Mouse (Mus musculus): ENCODE results near the gene Derl3. TPM values are rescaled to one million over a fixed set of nuclear protein-coding genes. Genes with fewer than 3 reads are reported as not detected.

Derl3 gene
- polyA plus RNA-seq, 1 experiment from 2014 or later: 2.1 TPM

DNA sequence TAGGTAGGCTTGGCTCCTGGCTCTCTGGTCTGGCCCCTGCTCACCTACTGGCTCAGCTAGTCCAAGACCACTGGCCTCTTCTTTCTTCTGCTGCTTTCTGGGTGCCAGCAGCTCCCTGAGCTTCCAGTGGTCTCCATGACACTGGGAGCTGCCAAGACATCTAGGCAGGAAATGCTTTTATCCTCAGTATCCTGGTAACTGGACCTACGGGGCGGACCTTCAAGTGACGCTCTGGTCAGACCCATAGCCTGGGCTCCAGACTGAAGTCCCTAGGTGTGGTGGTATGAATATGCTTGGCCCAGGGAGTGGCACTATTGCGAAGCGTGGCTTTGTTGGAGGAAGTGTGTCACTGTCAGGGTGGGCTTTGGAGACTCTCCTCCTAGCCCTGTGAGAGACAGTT is 47.3 kb downstream of the Derl3 start, which contains the start of gene Gm867:
Gene Gm867, minus strand, starts transcription at position 153 of the 400 bp plus-strand sequence.
- H3K4me3 ChIP-seq: no peak within 1 kb of the TSS
- H3K4me2 ChIP-seq: no peak within 1 kb of the TSS
- H3K9me3 ChIP-seq: no peaks in the 10 kb centered on the region
- no peaks in the 10 kb centered on the region for H3K36me3 ChIP-seq (replicated peaks)
- no peak for ATAC-seq (replicated peaks)
- WGBS: 83% methylated on average over 5 of the region's 5 CpGs
- H3K27ac ChIP-seq: no peak within 1 kb of the TSS
- H3K4me1 ChIP-seq: peaks cover 12% of the 10 kb centered on the region
- no peak within 1 kb of the TSS for H3K9ac ChIP-seq
- no peaks in the 10 kb centered on the region for H3K27me3 ChIP-seq (replicated peaks)

GRCm38 (mm10) chr10:75941042-75941824 is 48.0 kb downstream of the Derl3 start:
- no peaks in the 10 kb centered on the region for H3K9me3 ChIP-seq
- H3K4me2 ChIP-seq: no peak overlapping the region
- H3K9ac ChIP-seq: no peak overlapping the region
- peaks cover 5% of the 10 kb centered on the region for H3K4me1 ChIP-seq
- H3K4me3 ChIP-seq: no peak overlapping the region
- 61% methylated on average over 9 of the region's 9 CpGs for WGBS
- H3K27ac ChIP-seq: no peak overlapping the region
- ATAC-seq (replicated peaks): no peak
- no peaks in the 10 kb centered on the region for H3K27me3 ChIP-seq (replicated peaks)
- no peaks in the 10 kb centered on the region for H3K36me3 ChIP-seq (replicated peaks)

- Histone ChIP-seq H3K36me3 (replicated peaks) (no peaks in the 10 kb centered on the region), H3K4me2 (no peak within 1 kb of the TSS), H3K4me3 (no peak within 1 kb of the TSS), H3K27ac (no peak within 1 kb of the TSS), H3K4me1 (no peaks in the 10 kb centered on the region), H3K9me3 (no peaks in the 10 kb centered on the region), H3K27me3 (replicated peaks) (no peaks in the 10 kb centered on the region), H3K9ac (no peak within 1 kb of the TSS)
- ATAC-seq (replicated peaks): no peak
- WGBS: 85% methylated on average over 15 of the region's 15 CpGs
Measured at GRCm38 (mm10) chr10:75942736-75943477, 49.7 kb downstream of the Derl3 start, which contains the start of gene Vpreb3. TSS of gene Vpreb3 (plus strand) at chr10:75943057.

DNA sequence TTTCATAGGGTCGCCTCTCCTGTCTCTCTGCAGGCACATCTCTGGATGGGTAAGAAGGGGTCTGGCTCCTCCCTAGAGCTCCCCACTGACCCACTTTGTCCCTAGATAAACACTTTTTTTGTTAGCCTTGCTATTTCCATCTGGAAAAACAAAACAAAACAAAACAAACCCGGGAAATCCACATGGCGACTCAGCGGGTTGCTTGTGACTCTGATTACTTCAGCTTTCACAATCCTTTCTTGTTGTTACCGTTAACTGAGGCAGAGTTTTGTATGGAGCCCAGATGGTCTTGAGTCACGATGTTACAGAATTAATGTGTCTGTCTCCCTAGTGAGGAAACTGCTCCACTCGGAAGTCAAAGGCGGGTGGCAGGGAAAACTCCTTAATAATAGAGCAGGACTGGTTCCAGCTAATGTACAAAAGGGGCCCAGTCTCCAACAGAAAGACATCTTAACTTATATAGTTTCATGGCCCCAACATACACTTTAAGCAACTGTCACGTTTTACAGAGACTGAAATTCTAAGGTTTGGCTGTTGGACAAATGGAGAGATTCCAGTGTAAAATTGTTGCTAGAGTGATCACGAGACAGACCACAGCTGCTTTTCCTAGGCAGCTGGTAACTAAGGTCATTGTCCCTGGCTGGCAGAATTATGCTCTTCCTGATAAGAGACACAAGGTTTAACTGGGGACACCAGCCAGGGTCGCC is 51.0 kb downstream of the Derl3 start:
- 23% methylated on average over 11 of the region's 11 CpGs for WGBS
- Histone ChIP-seq H3K4me2 (no peak overlapping the region), H3K9me3 (no peaks in the 10 kb centered on the region), H3K27me3 (replicated peaks) (no peaks in the 10 kb centered on the region), H3K4me1 (no peaks in the 10 kb centered on the region), H3K36me3 (replicated peaks) (no peaks in the 10 kb centered on the region), H3K27ac (no peak overlapping the region), H3K4me3 (no peak overlapping the region), H3K9ac (no peak overlapping the region)
- no peak for ATAC-seq (replicated peaks)

DNA sequence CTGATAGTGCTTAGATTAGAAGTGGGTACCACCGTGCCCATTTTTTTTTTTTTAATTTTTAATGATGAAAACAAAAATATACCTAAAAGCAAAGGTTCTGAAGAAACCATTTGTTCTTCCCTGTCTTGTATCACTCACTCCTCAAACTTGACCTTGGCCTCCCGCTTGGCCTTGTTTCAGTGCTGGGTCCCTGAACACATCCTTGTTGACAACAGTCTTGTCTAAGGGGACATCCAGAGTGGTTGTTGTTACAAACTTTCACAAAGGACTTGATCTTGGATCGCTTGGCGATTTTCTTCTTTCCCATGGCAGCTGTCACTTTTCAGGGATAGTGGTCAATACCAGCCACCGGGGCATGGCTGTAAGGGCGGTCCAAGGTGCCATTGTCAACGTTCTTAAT is 52.0 kb downstream of the Derl3 start:
- H3K4me2 ChIP-seq: no peak overlapping the region
- WGBS: 94% methylated on average over 7 of the region's 7 CpGs
- no peaks in the 10 kb centered on the region; the same call in 1 of the 2 replicates for H3K4me1 ChIP-seq
- H3K27ac ChIP-seq: no peak overlapping the region
- H3K36me3 ChIP-seq (replicated peaks): no peaks in the 10 kb centered on the region
- 0 out of 2 replicates have a peak, but pooled peaks cover 3% of the 10 kb centered on the region for H3K27me3 ChIP-seq (replicated peaks)
- no peak for ATAC-seq (replicated peaks)
- H3K9me3 ChIP-seq: no peaks in the 10 kb centered on the region
- H3K4me3 ChIP-seq: no peak overlapping the region
- no peak overlapping the region for H3K9ac ChIP-seq

Other genes with a start within 250 kb of the Derl3 start
- 3.0 and 4.1 TPM in 2 replicates for gene Susd2, start 249.4 kb upstream of the Derl3 start, polyA plus RNA-seq (2015; fragmentation: Nextera tagmentation; extraction: Ambion mirVana)
- gene Cabin1, start 129.1 kb upstream of the Derl3 start, polyA plus RNA-seq (2015; fragmentation: Nextera tagmentation; extraction: Ambion mirVana): 36.6 and 42.2 TPM in 2 replicates
- 64.7 and 65.8 TPM in 2 replicates for gene Ddt, start 120.0 kb upstream of the Derl3 start, polyA plus RNA-seq (2015; fragmentation: Nextera tagmentation; extraction: Ambion mirVana)
- not detected in 2 replicates for gene Gm20441, start 112.5 kb upstream of the Derl3 start, polyA plus RNA-seq (2015; fragmentation: Nextera tagmentation; extraction: Ambion mirVana)
- gene Gstt3, start 112.0 kb upstream of the Derl3 start, polyA plus RNA-seq (2015; fragmentation: Nextera tagmentation; extraction: Ambion mirVana): 0.61 and 1.6 TPM in 2 replicates
- 14.5 and 16.9 TPM in 2 replicates for gene Gstt1, start 94.8 kb upstream of the Derl3 start, polyA plus RNA-seq (2015; fragmentation: Nextera tagmentation; extraction: Ambion mirVana)
- not detected in 2 replicates for gene Gstt4, start 70.9 kb upstream of the Derl3 start, polyA plus RNA-seq (2015; fragmentation: Nextera tagmentation; extraction: Ambion mirVana)
- 7.4 and 7.5 TPM in 2 replicates for gene Gstt2, start 56.0 kb upstream of the Derl3 start, polyA plus RNA-seq (2015; fragmentation: Nextera tagmentation; extraction: Ambion mirVana)
- gene Mif, start 33.2 kb upstream of the Derl3 start, polyA plus RNA-seq (2015; fragmentation: Nextera tagmentation; extraction: Ambion mirVana): 1,455 and 1,508 TPM in 2 replicates
- gene Smarcb1, start 28.2 kb downstream of the Derl3 start, polyA plus RNA-seq (2015; fragmentation: Nextera tagmentation; extraction: Ambion mirVana): 300 and 303 TPM in 2 replicates
- gene Chchd10, start 39.7 kb downstream of the Derl3 start, polyA plus RNA-seq (2015; fragmentation: Nextera tagmentation; extraction: Ambion mirVana): 82.8 and 88.3 TPM in 2 replicates
- gene Mmp11, start 43.1 kb downstream of the Derl3 start, polyA plus RNA-seq (2015; fragmentation: Nextera tagmentation; extraction: Ambion mirVana): 18.2 and 21.6 TPM in 2 replicates
- gene Gm867, start 47.3 kb downstream of the Derl3 start, polyA plus RNA-seq (2015; fragmentation: Nextera tagmentation; extraction: Ambion mirVana): 1.1 and 1.3 TPM in 2 replicates
- 0.77 TPM in 1 of 2 replicates, not detected in the other for gene Vpreb3, start 49.6 kb downstream of the Derl3 start, polyA plus RNA-seq (2015; fragmentation: Nextera tagmentation; extraction: Ambion mirVana)
- gene Gm5134, start 61.1 kb downstream of the Derl3 start, polyA plus RNA-seq (2015; fragmentation: Nextera tagmentation; extraction: Ambion mirVana): not detected in 2 replicates
- gene Zfp280b, start 139.2 kb downstream of the Derl3 start, polyA plus RNA-seq (2015; fragmentation: Nextera tagmentation; extraction: Ambion mirVana): 12.8 TPM in 2 replicates
- not detected in 2 replicates for gene Slc5a4b, start 217.5 kb downstream of the Derl3 start, polyA plus RNA-seq (2015; fragmentation: Nextera tagmentation; extraction: Ambion mirVana)

Measured in midbrain, embryonic 15.5 days (tissue).